Mouse (Mus musculus) hindbrain, embryonic 10.5 days (tissue): ENCODE results near the gene Sapcd2. TPM values are rescaled to one million over a fixed set of nuclear protein-coding genes. Genes with fewer than 3 reads are reported as not detected.

Source experiments
- DNase-seq: peaks from one replicate; pipeline ENCODE4 v3.0.0-alpha.2; 2017; ENCODE audit warnings: low spot score
- H3K27ac ChIP-seq: fragments of 300-500 bp; sonication (generic); 2 replicates; pipeline ENCODE4 v1.5.1; 2016; ENCODE audit warnings: mild to moderate bottlenecking, moderate library complexity
- H3K27me3 ChIP-seq: fragments of 300-500 bp; sonication (generic); 2 replicates; pipeline ENCODE4 v1.6.1; 2016; ENCODE audit warnings: mild to moderate bottlenecking; ENCODE audit not compliant: poor library complexity, insufficient read depth, severe bottlenecking
- H3K36me3 ChIP-seq: fragments of 300-500 bp; sonication (generic); 2 replicates; pipeline ENCODE4 v1.6.1; 2016; ENCODE audit warnings: mild to moderate bottlenecking, moderate library complexity
- H3K4me1 ChIP-seq: fragments of 300-500 bp; sonication (generic); replicated peaks from 2 replicates; pipeline ENCODE4 v1.6.1; 2016; ENCODE audit warnings: mild to moderate bottlenecking
- H3K4me3 ChIP-seq: fragments of 300-500 bp; sonication (generic); 2 replicates; pipeline ENCODE4 v1.5.1; 2016; ENCODE audit warnings: mild to moderate bottlenecking, moderate library complexity
- H3K9me3 ChIP-seq: fragments of 300-500 bp; sonication (generic); 2 replicates; pipeline ENCODE4 v1.6.1; 2016; ENCODE audit warnings: mild to moderate bottlenecking, moderate library complexity
- WGBS: fragments of 180-500 bp; shearing (Covaris S2); methylation state at CpG from one replicate; pipeline ENCODE4 v1.1.7; 2016; 5-methylcytosine and 5-hydroxymethylcytosine counted together
- polyA plus RNA-seq: library from polyadenylated mRNA; unstranded; fragments of >200 nt; fragmentation: Nextera tagmentation; extraction: Ambion mirVana; gene quantifications from 2 replicates; pipeline ENCODE4 v1.2.1, GENCODE M21; 2016

Sapcd2 gene
- polyA plus RNA-seq, 1 experiment from 2014 or later: 71.6 TPM

- WGBS: 5% methylated on average over 13 of the region's 13 CpGs
- peaks cover 23% of the 10 kb centered on the region for H3K4me1 ChIP-seq
- peak within 1 kb of the TSS; percentile 63 for H3K4me3 ChIP-seq
- H3K36me3 ChIP-seq: peaks cover 33% of the 10 kb centered on the region
- peak within 1 kb of the TSS; percentile 86 for H3K27ac ChIP-seq
- H3K27me3 ChIP-seq: no peaks in the 10 kb centered on the region
- DNase-seq: peak; percentile 90
- no peaks in the 10 kb centered on the region for H3K9me3 ChIP-seq
Measured at GRCm38 (mm10) chr2:25356208-25357079, 15.7 kb upstream of the Sapcd2 start, which contains the start of gene Dpp7. TSS of gene Dpp7 (minus strand) at chr2:25356359.

GRCm38 (mm10) chr2:25359848-25360247 lies 12.3 kb upstream of the Sapcd2 start:
- no peaks in the 10 kb centered on the region for H3K9me3 ChIP-seq
- 82% methylated on average over 4 of the region's 4 CpGs for WGBS
- no peak for DNase-seq
- 0 out of 2 replicates have a peak, but pooled peaks cover 3% of the 10 kb centered on the region for H3K36me3 ChIP-seq
- peaks cover 26% of the 10 kb centered on the region for H3K27me3 ChIP-seq
- peaks cover 24% of the 10 kb centered on the region for H3K4me1 ChIP-seq
- H3K27ac ChIP-seq: no peak overlapping the region
- H3K4me3 ChIP-seq: no peak overlapping the region

GRCm38 (mm10) chr2:25363478-25364178 lies 8.5 kb upstream of the Sapcd2 start:
- Histone ChIP-seq H3K36me3 (no peaks in the 10 kb centered on the region), H3K27me3 (peaks cover 46% of the 10 kb centered on the region), H3K4me3 (no peak overlapping the region), H3K27ac (no peak overlapping the region), H3K4me1 (peaks cover 12% of the 10 kb centered on the region), H3K9me3 (no peaks in the 10 kb centered on the region)
- 67% methylated on average over 13 of the region's 13 CpGs for WGBS
- no peak for DNase-seq

GRCm38 (mm10) chr2:25364313-25364712 lies 7.8 kb upstream of the Sapcd2 start:
- no peaks in the 10 kb centered on the region for H3K9me3 ChIP-seq
- peaks cover 51% of the 10 kb centered on the region for H3K27me3 ChIP-seq
- H3K36me3 ChIP-seq: no peaks in the 10 kb centered on the region
- no peak overlapping the region for H3K27ac ChIP-seq
- H3K4me1 ChIP-seq: peaks cover 12% of the 10 kb centered on the region
- peak overlapping the region; percentile 66 for H3K4me3 ChIP-seq
- 80% methylated on average over 4 of the region's 4 CpGs for WGBS
- no peak for DNase-seq

GRCm38 (mm10) chr2:25364761-25365090 lies 7.4 kb upstream of the Sapcd2 start:
- 25% methylated on average over 9 of the region's 9 CpGs for WGBS
- peaks cover 53% of the 10 kb centered on the region for H3K27me3 ChIP-seq
- H3K27ac ChIP-seq: no peak overlapping the region
- peaks cover 12% of the 10 kb centered on the region for H3K4me1 ChIP-seq
- no peaks in the 10 kb centered on the region for H3K36me3 ChIP-seq
- H3K9me3 ChIP-seq: no peaks in the 10 kb centered on the region
- DNase-seq: no peak
- peak overlapping the region; percentile 66 for H3K4me3 ChIP-seq

DNA sequence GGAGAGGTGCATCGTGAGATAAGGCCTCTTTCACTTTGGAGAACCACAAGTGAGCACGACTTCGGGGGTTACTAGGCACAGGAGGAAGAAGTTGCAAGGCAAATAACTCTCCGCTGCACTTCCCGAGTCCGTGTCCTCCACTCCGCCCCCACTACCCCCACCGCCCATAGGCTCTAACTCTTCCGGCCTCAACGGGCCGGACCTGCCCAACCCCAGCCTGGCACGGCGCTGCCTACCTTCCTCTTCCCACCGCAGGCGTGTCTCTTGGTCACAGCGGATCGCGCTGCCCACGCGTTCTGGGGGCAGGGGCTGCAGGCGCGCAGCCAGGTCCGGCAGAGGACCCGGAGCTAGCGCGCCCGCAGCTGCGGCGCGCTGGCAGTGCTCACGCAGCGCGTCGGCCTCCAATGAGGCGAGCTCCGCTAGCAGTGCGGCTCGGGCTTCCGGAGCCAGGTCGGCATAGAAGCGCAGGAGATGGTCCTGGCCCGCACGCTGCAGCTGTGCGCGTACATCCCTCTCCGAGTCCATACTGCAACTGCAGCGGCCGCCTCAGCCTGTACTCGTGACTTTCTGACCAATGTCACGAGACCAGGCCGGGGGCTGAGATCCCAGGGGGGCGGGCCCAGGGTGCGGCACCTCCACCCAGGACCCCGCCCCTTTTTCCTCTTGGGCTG lies 6.9 kb upstream of the Sapcd2 start, which contains the start of gene Uap1l1:
Uap1l1 (minus strand) TSS at position 592 of the 671 bp plus-strand sequence.
- Histone ChIP-seq H3K27me3 (peaks cover 53% of the 10 kb centered on the region), H3K4me1 (peaks cover 12% of the 10 kb centered on the region), H3K4me3 (peak within 1 kb of the TSS; percentile 66), H3K27ac (peak within 1 kb of the TSS; percentile 74), H3K9me3 (no peaks in the 10 kb centered on the region), H3K36me3 (no peaks in the 10 kb centered on the region)
- WGBS: under 1% methylated on average over 54 of the region's 54 CpGs
- DNase-seq: peak; percentile 67

GRCm38 (mm10) chr2:25369996-25370395 lies 2.1 kb upstream of the Sapcd2 start:
- 89% methylated on average over 3 of the region's 3 CpGs for WGBS
- no peak for DNase-seq
- Histone ChIP-seq H3K9me3 (no peaks in the 10 kb centered on the region), H3K27me3 (peaks cover 25% of the 10 kb centered on the region), H3K27ac (no peak overlapping the region), H3K4me1 (peaks cover 42% of the 10 kb centered on the region), H3K36me3 (peaks cover 9% of the 10 kb centered on the region), H3K4me3 (no peak overlapping the region)

DNA sequence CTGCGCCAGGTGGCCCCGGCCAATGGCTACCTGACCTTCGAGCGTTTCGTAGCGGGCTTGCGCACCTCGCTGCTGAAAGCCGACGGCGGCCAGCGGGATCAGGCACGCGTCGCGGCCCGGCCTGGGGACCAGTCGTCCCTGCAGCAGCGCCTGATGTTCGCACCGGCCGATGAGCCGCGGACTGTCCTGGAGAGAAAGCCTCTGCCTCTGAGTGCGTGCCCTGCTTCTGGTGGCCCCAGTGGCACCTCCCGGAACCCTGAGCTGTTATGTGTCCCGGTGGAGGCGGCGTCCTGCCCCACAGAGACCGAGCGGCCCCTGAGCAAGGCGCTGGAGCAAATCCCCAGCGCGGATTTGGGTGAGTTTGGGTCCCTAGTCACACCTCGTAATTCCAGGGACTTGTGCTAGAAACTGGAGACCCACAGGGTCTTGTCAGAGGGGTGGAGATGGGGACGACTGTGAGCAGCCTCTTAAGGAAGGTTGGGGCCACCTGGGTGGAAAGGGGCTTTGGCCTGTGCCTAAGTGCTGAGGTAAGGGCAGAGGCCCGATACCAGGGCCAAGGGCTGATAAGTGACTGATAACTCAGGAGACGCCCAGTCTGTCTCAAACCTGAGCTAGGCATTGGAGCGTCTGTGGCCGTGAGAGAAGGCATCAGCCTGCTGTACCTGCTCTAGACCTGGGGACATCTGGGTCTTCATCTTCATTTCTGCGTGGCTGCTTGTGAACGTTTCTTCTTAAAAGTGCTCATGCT lies 697 bp downstream of the Sapcd2 start:
- 2% methylated on average over 42 of the region's 42 CpGs for WGBS
- Histone ChIP-seq H3K9me3 (no peaks in the 10 kb centered on the region), H3K27me3 (peaks cover 6% of the 10 kb centered on the region), H3K4me1 (peaks cover 37% of the 10 kb centered on the region), H3K4me3 (peak overlapping the region; percentile 91), H3K27ac (peak overlapping the region; percentile 94), H3K36me3 (peaks cover 37% of the 10 kb centered on the region)
- no peak for DNase-seq

- 44% methylated on average over 2 of the region's 2 CpGs for WGBS
- no peaks in the 10 kb centered on the region for H3K9me3 ChIP-seq
- H3K27ac ChIP-seq: peak overlapping the region; percentile 94; the same call in 1 of the 2 replicates
- H3K36me3 ChIP-seq: peaks cover 43% of the 10 kb centered on the region
- peaks cover 6% of the 10 kb centered on the region for H3K27me3 ChIP-seq
- H3K4me3 ChIP-seq: peak overlapping the region; percentile 91
- peaks cover 37% of the 10 kb centered on the region for H3K4me1 ChIP-seq
- no peak for DNase-seq
Measured at GRCm38 (mm10) chr2:25373431-25373830, 1.3 kb downstream of the Sapcd2 start.

GRCm38 (mm10) chr2:25376589-25376988 lies 4.5 kb downstream of the Sapcd2 start:
- Histone ChIP-seq H3K4me1 (peaks cover 32% of the 10 kb centered on the region), H3K36me3 (peaks cover 49% of the 10 kb centered on the region), H3K9me3 (no peaks in the 10 kb centered on the region), H3K27ac (no peak overlapping the region), H3K27me3 (no peaks in the 10 kb centered on the region), H3K4me3 (no peak overlapping the region)
- peak; percentile 37 for DNase-seq
- 54% methylated on average over 4 of the region's 4 CpGs for WGBS

GRCm38 (mm10) chr2:25384492-25384891 lies 12.4 kb downstream of the Sapcd2 start:
- no peak overlapping the region for H3K27ac ChIP-seq
- no peak for DNase-seq
- no peaks in the 10 kb centered on the region for H3K27me3 ChIP-seq
- H3K4me3 ChIP-seq: no peak overlapping the region
- no peaks in the 10 kb centered on the region for H3K4me1 ChIP-seq
- H3K36me3 ChIP-seq: no peaks in the 10 kb centered on the region
- no peaks in the 10 kb centered on the region for H3K9me3 ChIP-seq
- 81% methylated on average over 5 of the region's 5 CpGs for WGBS

- Histone ChIP-seq H3K36me3 (no peaks in the 10 kb centered on the region), H3K4me1 (peaks cover 20% of the 10 kb centered on the region), H3K27me3 (peaks cover 25% of the 10 kb centered on the region), H3K4me3 (no peak overlapping the region), H3K27ac (no peak overlapping the region), H3K9me3 (no peaks in the 10 kb centered on the region)
- 72% methylated on average over 5 of the region's 5 CpGs for WGBS
- no peak for DNase-seq
Measured at GRCm38 (mm10) chr2:25391266-25391665, 19.1 kb downstream of the Sapcd2 start.
